Mouse (Mus musculus): ENCODE results near the gene Trappc2l. TPM values are rescaled to one million over a fixed set of nuclear protein-coding genes. Genes with fewer than 3 reads are reported as not detected.

The Trappc2l gene
- polyA plus RNA-seq, 1 experiment from 2014 or later: 39.3 TPM

GRCm38 (mm10) chr8:122638601-122639000, 27.2 kb downstream of the Trappc2l start:
- H3K27ac ChIP-seq (ENCODE audit: low read depth, low read length): no peak overlapping the region
- H3K27me3 ChIP-seq (ENCODE audit: control insufficient read depth, insufficient read depth, low read length): no peaks in the 10 kb centered on the region
- H3K36me3 ChIP-seq (ENCODE audit: control insufficient read depth, insufficient read depth, low read length): no peaks in the 10 kb centered on the region
- DNase-seq (ENCODE audit: low spot score) (no peak), ATAC-seq (replicated peaks; ENCODE audit: low FRiP score) (no peak)
- WGBS: 82% methylated on average over 16 of the region's 16 CpGs
- H3K4me2 ChIP-seq (ENCODE audit: low read depth, low read length, severe bottlenecking): no peak overlapping the region
- peaks cover 2% of the 10 kb centered on the region; the same call in 1 of the 2 replicates for H3K4me1 ChIP-seq (replicated peaks; ENCODE audit: control insufficient read depth, insufficient read depth, low read length)
- H3K9me3 ChIP-seq (ENCODE audit: control insufficient read depth, low read length): no peaks in the 10 kb centered on the region
- no peak overlapping the region for H3K9ac ChIP-seq (ENCODE audit: low read length)
- H3K4me3 ChIP-seq (ENCODE audit: low read depth, low read length): no peak overlapping the region

GRCm38 (mm10) chr8:122639521-122640248, 28.2 kb downstream of the Trappc2l start:
- H3K4me3 ChIP-seq (ENCODE audit: low read depth, low read length): no peak overlapping the region
- no peak overlapping the region for H3K9ac ChIP-seq (ENCODE audit: low read length)
- peaks cover 2% of the 10 kb centered on the region; the same call in 1 of the 2 replicates for H3K4me1 ChIP-seq (replicated peaks; ENCODE audit: control insufficient read depth, insufficient read depth, low read length)
- DNase-seq (ENCODE audit: low spot score) (no peak), ATAC-seq (replicated peaks; ENCODE audit: low FRiP score) (no peak)
- no peaks in the 10 kb centered on the region for H3K9me3 ChIP-seq (ENCODE audit: control insufficient read depth, low read length)
- no peak overlapping the region for H3K4me2 ChIP-seq (ENCODE audit: low read depth, low read length, severe bottlenecking)
- H3K27ac ChIP-seq (ENCODE audit: low read depth, low read length): no peak overlapping the region
- no peaks in the 10 kb centered on the region for H3K27me3 ChIP-seq (ENCODE audit: control insufficient read depth, insufficient read depth, low read length)
- 64% methylated on average over 16 of the region's 16 CpGs for WGBS
- H3K36me3 ChIP-seq (ENCODE audit: control insufficient read depth, insufficient read depth, low read length): no peaks in the 10 kb centered on the region

- Histone ChIP-seq H3K4me3 (ENCODE audit: low read depth, low read length) (no peak overlapping the region), H3K4me2 (ENCODE audit: low read depth, low read length, severe bottlenecking) (no peak overlapping the region), H3K4me1 (replicated peaks; ENCODE audit: control insufficient read depth, insufficient read depth, low read length) (peaks cover 2% of the 10 kb centered on the region; the same call in 1 of the 2 replicates), H3K9me3 (ENCODE audit: control insufficient read depth, low read length) (no peaks in the 10 kb centered on the region), H3K27ac (ENCODE audit: low read depth, low read length) (no peak overlapping the region), H3K9ac (ENCODE audit: low read length) (no peak overlapping the region), H3K27me3 (ENCODE audit: control insufficient read depth, insufficient read depth, low read length) (no peaks in the 10 kb centered on the region), H3K36me3 (ENCODE audit: control insufficient read depth, insufficient read depth, low read length) (no peaks in the 10 kb centered on the region)
- 93% methylated on average over 4 of the region's 4 CpGs for WGBS
- DNase-seq (ENCODE audit: low spot score) (no peak), ATAC-seq (replicated peaks; ENCODE audit: low FRiP score) (no peak)
Observed at GRCm38 (mm10) chr8:122640825-122641224, 29.4 kb downstream of the Trappc2l start.

GRCm38 (mm10) chr8:122641406-122641805, 30.0 kb downstream of the Trappc2l start:
- Histone ChIP-seq H3K9ac (ENCODE audit: low read length) (no peak overlapping the region), H3K36me3 (ENCODE audit: control insufficient read depth, insufficient read depth, low read length) (no peaks in the 10 kb centered on the region), H3K4me2 (ENCODE audit: low read depth, low read length, severe bottlenecking) (no peak overlapping the region), H3K27ac (ENCODE audit: low read depth, low read length) (no peak overlapping the region), H3K4me1 (replicated peaks; ENCODE audit: control insufficient read depth, insufficient read depth, low read length) (peaks cover 2% of the 10 kb centered on the region; the same call in 1 of the 2 replicates), H3K9me3 (ENCODE audit: control insufficient read depth, low read length) (no peaks in the 10 kb centered on the region), H3K4me3 (ENCODE audit: low read depth, low read length) (no peak overlapping the region), H3K27me3 (ENCODE audit: control insufficient read depth, insufficient read depth, low read length) (no peaks in the 10 kb centered on the region)
- ATAC-seq (replicated peaks; ENCODE audit: low FRiP score): no peak
- WGBS: 91% methylated on average over 15 of the region's 15 CpGs
- no peak for DNase-seq (ENCODE audit: low spot score)

GRCm38 (mm10) chr8:122642071-122642470, 30.6 kb downstream of the Trappc2l start:
- Histone ChIP-seq H3K4me1 (replicated peaks; ENCODE audit: control insufficient read depth, insufficient read depth, low read length) (peaks cover 2% of the 10 kb centered on the region; the same call in 1 of the 2 replicates), H3K9me3 (ENCODE audit: control insufficient read depth, low read length) (no peaks in the 10 kb centered on the region), H3K9ac (ENCODE audit: low read length) (no peak overlapping the region), H3K4me2 (ENCODE audit: low read depth, low read length, severe bottlenecking) (no peak overlapping the region), H3K27me3 (ENCODE audit: control insufficient read depth, insufficient read depth, low read length) (no peaks in the 10 kb centered on the region), H3K36me3 (ENCODE audit: control insufficient read depth, insufficient read depth, low read length) (no peaks in the 10 kb centered on the region), H3K4me3 (ENCODE audit: low read depth, low read length) (no peak overlapping the region), H3K27ac (ENCODE audit: low read depth, low read length) (no peak overlapping the region)
- DNase-seq (ENCODE audit: low spot score): no peak
- 79% methylated on average over 9 of the region's 9 CpGs for WGBS
- no peak for ATAC-seq (replicated peaks; ENCODE audit: low FRiP score)

GRCm38 (mm10) chr8:122644175-122644954, 32.9 kb downstream of the Trappc2l start:
- H3K27me3 ChIP-seq (ENCODE audit: control insufficient read depth, insufficient read depth, low read length): no peaks in the 10 kb centered on the region
- no peak for ATAC-seq (replicated peaks; ENCODE audit: low FRiP score)
- no peak for DNase-seq (ENCODE audit: low spot score)
- H3K9ac ChIP-seq (ENCODE audit: low read length): no peak overlapping the region
- peaks cover 2% of the 10 kb centered on the region; the same call in 1 of the 2 replicates for H3K4me1 ChIP-seq (replicated peaks; ENCODE audit: control insufficient read depth, insufficient read depth, low read length)
- H3K36me3 ChIP-seq (ENCODE audit: control insufficient read depth, insufficient read depth, low read length): no peaks in the 10 kb centered on the region
- H3K4me2 ChIP-seq (ENCODE audit: low read depth, low read length, severe bottlenecking): no peak overlapping the region
- no peak overlapping the region for H3K4me3 ChIP-seq (ENCODE audit: low read depth, low read length)
- no peak overlapping the region for H3K27ac ChIP-seq (ENCODE audit: low read depth, low read length)
- no peaks in the 10 kb centered on the region for H3K9me3 ChIP-seq (ENCODE audit: control insufficient read depth, low read length)
- WGBS: 80% methylated on average over 6 of the region's 6 CpGs

- WGBS: 92% methylated on average over 16 of the region's 16 CpGs
- Histone ChIP-seq H3K27ac (ENCODE audit: low read depth, low read length) (no peak overlapping the region), H3K4me3 (ENCODE audit: low read depth, low read length) (no peak overlapping the region), H3K27me3 (ENCODE audit: control insufficient read depth, insufficient read depth, low read length) (no peaks in the 10 kb centered on the region), H3K9me3 (ENCODE audit: control insufficient read depth, low read length) (no peaks in the 10 kb centered on the region), H3K4me1 (replicated peaks; ENCODE audit: control insufficient read depth, insufficient read depth, low read length) (no peaks in the 10 kb centered on the region), H3K4me2 (ENCODE audit: low read depth, low read length, severe bottlenecking) (no peak overlapping the region), H3K36me3 (ENCODE audit: control insufficient read depth, insufficient read depth, low read length) (no peaks in the 10 kb centered on the region), H3K9ac (ENCODE audit: low read length) (no peak overlapping the region)
- no peak for ATAC-seq (replicated peaks; ENCODE audit: low FRiP score)
- DNase-seq (ENCODE audit: low spot score): no peak
Observed at GRCm38 (mm10) chr8:122646337-122646736, 34.9 kb downstream of the Trappc2l start.

GRCm38 (mm10) chr8:122648192-122648970, 36.9 kb downstream of the Trappc2l start:
- Histone ChIP-seq H3K4me3 (ENCODE audit: low read depth, low read length) (no peak overlapping the region), H3K27me3 (ENCODE audit: control insufficient read depth, insufficient read depth, low read length) (no peaks in the 10 kb centered on the region), H3K9ac (ENCODE audit: low read length) (no peak overlapping the region), H3K4me2 (ENCODE audit: low read depth, low read length, severe bottlenecking) (no peak overlapping the region), H3K4me1 (replicated peaks; ENCODE audit: control insufficient read depth, insufficient read depth, low read length) (no peaks in the 10 kb centered on the region), H3K27ac (ENCODE audit: low read depth, low read length) (no peak overlapping the region), H3K9me3 (ENCODE audit: control insufficient read depth, low read length) (no peaks in the 10 kb centered on the region), H3K36me3 (ENCODE audit: control insufficient read depth, insufficient read depth, low read length) (no peaks in the 10 kb centered on the region)
- ATAC-seq (replicated peaks; ENCODE audit: low FRiP score) (no peak), DNase-seq (ENCODE audit: low spot score) (no peak)
- WGBS: 74% methylated on average over 15 of the region's 15 CpGs

Data from forebrain, embryonic 11.5 days (tissue).